Mouse (Mus musculus) liver, adult 2 months (tissue): ENCODE measurements around the gene Zfp217.

Experiments used
- CTCF ChIP-seq: fragments of 200-500 bp; IDR thresholded peaks from 2 replicates; pipeline ENCODE4 v1.5.1; 2011; ENCODE audit warnings: low read depth, low read length, control low read depth
- POLR2A ChIP-seq: fragments of 200-500 bp; IDR thresholded peaks from 2 replicates; pipeline ENCODE4 v1.6.1; 2011; ENCODE audit warnings: low read length, control low read depth; ENCODE audit not compliant: insufficient read depth; ENCODE audit errors: extremely low read depth

DNA sequence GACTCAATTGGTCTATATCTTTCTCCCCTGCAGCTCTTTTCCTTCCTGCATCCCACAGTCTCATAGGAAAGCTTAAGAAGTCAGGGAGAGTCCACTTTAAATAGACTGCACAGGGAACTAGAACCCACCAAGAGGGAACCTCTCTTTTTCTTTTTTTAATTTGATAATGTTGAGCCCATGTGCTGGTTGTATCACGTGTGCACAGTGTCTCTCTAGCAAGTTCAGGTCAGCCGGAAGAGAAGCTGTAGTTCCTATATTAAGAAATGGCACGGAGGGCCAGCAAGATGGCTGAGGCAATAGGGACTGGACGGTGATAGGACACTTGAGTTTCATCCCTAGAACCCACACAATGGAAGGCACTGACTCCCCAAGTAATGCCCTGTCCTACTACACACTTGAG is 11.1 kb upstream of the Zfp217 start:
- no peak for TF ChIP-seq CTCF
- TF ChIP-seq POLR2A: no peak
